Mouse (Mus musculus): ENCODE measurements around the gene Hmga2. TPM values are rescaled to one million over a fixed set of nuclear protein-coding genes. Genes with fewer than 3 reads are reported as not detected.

The Hmga2 gene
- total RNA-seq (2023): under 1 TPM; 0.28 to 0.35 TPM

GRCm38 (mm10) chr10:120475601-120476515 is at the start of gene Hmga2:
TSS of gene Hmga2 (minus strand) at chr10:120476469.

Other genes with a start within 250 kb of the Hmga2 start
- 10 to 100 TPM; 12.5 to 15.1 TPM for gene Llph, start 249.4 kb downstream of the Hmga2 start, total RNA-seq (2023)